Mouse (Mus musculus): Measurements from ENCODE around the gene Vmn2r8.

DNA sequence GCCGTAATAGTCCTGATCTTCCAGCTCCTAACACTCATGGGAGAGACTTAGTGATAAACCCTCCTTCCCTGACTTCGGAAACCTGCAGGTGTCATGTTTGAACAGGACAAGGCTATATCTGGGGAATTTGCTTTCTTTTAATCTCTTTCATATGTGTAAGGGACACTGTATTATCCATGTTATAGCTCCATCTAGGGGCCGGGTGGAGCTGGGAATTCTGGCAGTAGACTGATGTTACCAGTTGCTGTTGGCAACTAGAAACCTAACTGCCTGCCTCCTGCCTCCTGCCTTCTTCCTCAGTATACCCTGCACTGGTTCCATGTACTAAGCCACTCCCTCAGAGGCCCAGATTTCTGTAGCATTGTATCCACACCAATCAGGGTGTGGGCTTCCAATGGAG lies 50.3 kb downstream of the Vmn2r8 start:
- TF ChIP-seq ZC3H11A (IDR thresholded peaks at IDR 0.05; ENCODE audit: borderline replicate concordance, low read depth, low read length) = no peak
- no peak for TF ChIP-seq HCFC1 (IDR thresholded peaks at IDR 0.05; ENCODE audit: borderline replicate concordance, insufficient read depth, low read length)
- TF ChIP-seq MAFK (IDR thresholded peaks at IDR 0.05; ENCODE audit: insufficient read depth, low read depth, low read length) = no peak
- no peak for TF ChIP-seq CHD2 (IDR thresholded peaks at IDR 0.05; ENCODE audit: low read depth, low read length)
